Mouse (Mus musculus) CH12.LX (cell line): ENCODE measurements around the gene Psmb1. TPM values are rescaled to one million over a fixed set of nuclear protein-coding genes. Genes with fewer than 3 reads are reported as not detected.

Experiments used
- DNase-seq: peaks from one replicate; pipeline ENCODE4 v3.0.0-alpha.2; 2013; ENCODE audit errors: extremely low read depth
- H3K27ac ChIP-seq: 2 replicates; pipeline ENCODE4 v1.5.1; 2012; ENCODE audit warnings: low read depth, mild to moderate bottlenecking, control low read depth, moderate library complexity; ENCODE audit not compliant: insufficient read depth
- H3K27me3 ChIP-seq: replicated peaks from 2 replicates; pipeline ENCODE3; 2012; ENCODE audit warnings: inconsistent platforms
- H3K36me3 ChIP-seq, 2 experiments: replicated peaks in 1 of 2; 2 replicates each; pipeline versions ENCODE3 to v1.6.1; 2012; ENCODE audit warnings: inconsistent platforms in 1 of 2, low read length in 1 of 2, mild to moderate bottlenecking in 1 of 2, mixed read lengths in 1 of 2, moderate library complexity in 1 of 2; ENCODE audit not compliant: control insufficient read depth in 1 of 2, insufficient read depth in 1 of 2
- H3K4me1 ChIP-seq, 2 experiments: 2 replicates each; pipeline ENCODE4 v1.6.1; 2012; ENCODE audit warnings: inconsistent platforms in 1 of 2, moderate library complexity in 1 of 2; ENCODE audit not compliant: insufficient read depth in 2 of 2, control insufficient read depth in 1 of 2
- H3K4me2 ChIP-seq: 2 replicates; pipeline ENCODE4 v1.6.1; 2012; ENCODE audit warnings: low read depth, mild to moderate bottlenecking, control low read depth; ENCODE audit not compliant: poor library complexity, insufficient read depth, severe bottlenecking
- H3K4me3 ChIP-seq, 3 experiments: fragments of 150-350 bp in 1 of 3; sonication (generic) in 1 of 3; replicated peaks in 1 of 3; 2 replicates each; pipeline versions ENCODE3 to v1.5.1; 2011 to 2012; ENCODE audit warnings: low read depth in 2 of 3, low read length in 2 of 3, mild to moderate bottlenecking in 2 of 3, moderate library complexity in 2 of 3, control low read depth in 1 of 3, improper control_type of control experiment in 1 of 3, inconsistent platforms in 1 of 3, mixed read lengths in 1 of 3; ENCODE audit not compliant: poor library complexity in 1 of 3
- H3K79me2 ChIP-seq: replicated peaks from 2 replicates; pipeline ENCODE4 v1.6.1; 2012; ENCODE audit warnings: mild to moderate bottlenecking, moderate library complexity; ENCODE audit not compliant: control insufficient read depth, poor library complexity, insufficient read depth, severe bottlenecking; ENCODE audit errors: extremely low read depth
- H3K9ac ChIP-seq: 2 replicates; pipeline ENCODE4 v1.6.1; 2012; ENCODE audit warnings: low read depth, mild to moderate bottlenecking, control low read depth, moderate library complexity; ENCODE audit not compliant: insufficient read depth
- H3K9me3 ChIP-seq: replicated peaks from 2 replicates; pipeline ENCODE3; 2012; ENCODE audit warnings: low read length, inconsistent platforms, mixed read lengths
- BHLHE40 ChIP-seq: IDR thresholded peaks from 2 replicates; pipeline ENCODE4 v1.6.1; 2011; ENCODE audit warnings: mild to moderate bottlenecking, low read depth, low read length, improper control_type of control experiment
- CTCF ChIP-seq, 2 experiments: IDR thresholded peaks in 1 of 2; conservative IDR thresholded peaks in 1 of 2; 2 replicates each; pipeline ENCODE4 v1.5.1; 2011 to 2012; ENCODE audit warnings: low read depth in 2 of 2, low read length in 2 of 2, improper control_type of control experiment in 1 of 2, inconsistent platforms in 1 of 2, mild to moderate bottlenecking in 1 of 2, moderate library complexity in 1 of 2
- ELF1 ChIP-seq: IDR thresholded peaks from 2 replicates; pipeline ENCODE4 v1.6.1; 2014; ENCODE audit warnings: low read depth, mild to moderate bottlenecking, inconsistent platforms, low read length, improper control_type of control experiment
- IRF4 ChIP-seq: IDR thresholded peaks from 2 replicates; pipeline ENCODE4 v1.6.1; 2014; ENCODE audit warnings: low read depth, mild to moderate bottlenecking, inconsistent platforms, low read length, improper control_type of control experiment
- MAFK ChIP-seq: IDR thresholded peaks from 2 replicates; pipeline ENCODE4 v1.6.1; 2011; ENCODE audit warnings: low read length, improper control_type of control experiment; ENCODE audit not compliant: insufficient replicate concordance
- MAX ChIP-seq: IDR thresholded peaks from 2 replicates; pipeline ENCODE4 v1.6.1; 2011; ENCODE audit warnings: low read length, improper control_type of control experiment
- MAZ ChIP-seq: IDR thresholded peaks from 2 replicates; pipeline ENCODE4 v1.6.1; 2012; ENCODE audit warnings: low read depth, mild to moderate bottlenecking, inconsistent platforms, low read length, improper control_type of control experiment, moderate library complexity
- NELFE ChIP-seq: IDR thresholded peaks from 2 replicates; pipeline ENCODE4 v1.6.1; 2011; ENCODE audit warnings: low read depth, low read length, improper control_type of control experiment
- RAD21 ChIP-seq: IDR thresholded peaks from 2 replicates; pipeline ENCODE4 v1.6.1; 2011; ENCODE audit warnings: low read depth, mild to moderate bottlenecking, low read length, improper control_type of control experiment, moderate library complexity
- SMC3 ChIP-seq: IDR thresholded peaks from 2 replicates; pipeline ENCODE4 v1.6.1; 2011; ENCODE audit warnings: low read depth, low read length, improper control_type of control experiment
- USF1 ChIP-seq: IDR thresholded peaks from 2 replicates; pipeline ENCODE4 v1.6.1; 2014; ENCODE audit warnings: low read depth, mild to moderate bottlenecking, inconsistent platforms, low read length, improper control_type of control experiment
- ZC3H11A ChIP-seq: IDR thresholded peaks from 2 replicates; pipeline ENCODE4 v1.6.1; 2012; ENCODE audit warnings: low read depth, mild to moderate bottlenecking, inconsistent platforms, low read length, improper control_type of control experiment
- dilution Hi-C: fragments of 300-500 bp; cut with MboI; formaldehyde crosslinking; loops from 2 replicates; pipeline ENCODE4 v1.14.3; 2020; ENCODE audit warnings: low sequenced_read_pairs; ENCODE audit not compliant: extremely low pct_unique_long_range_greater_than_20kb, extremely low pct_ligation_motif_present
- in situ Hi-C: fragments of 300-500 bp; cut with MboI; formaldehyde crosslinking; loops from 3 replicates; pipeline ENCODE4 v1.14.3; 2019; ENCODE audit warnings: low sequenced_read_pairs, low pct_ligation_motif_present, low pct_unique_long_range_greater_than_20kb, mixed read lengths
- polyA plus RNA-seq: library from polyadenylated mRNA; unstranded; fragments of >175 nt; gene quantifications from 2 replicates; pipeline ENCODE4 v1.2.1, GENCODE M21; 2012; ENCODE audit warnings: low read depth; ENCODE audit not compliant: insufficient read length
- total RNA-seq, 2 experiments: library from RNA; depleted of rRNA; stranded (reverse); fragments of 300-350 nt in 1 of 2; fragments of >200 nt in 1 of 2; gene quantifications; 2 replicates each; pipeline ENCODE4 v1.2.3; 2012 to 2014

Gene Psmb1
- total and polyA plus RNA-seq, 3 experiments, result 186 to 416 (median 212) TPM

DNA sequence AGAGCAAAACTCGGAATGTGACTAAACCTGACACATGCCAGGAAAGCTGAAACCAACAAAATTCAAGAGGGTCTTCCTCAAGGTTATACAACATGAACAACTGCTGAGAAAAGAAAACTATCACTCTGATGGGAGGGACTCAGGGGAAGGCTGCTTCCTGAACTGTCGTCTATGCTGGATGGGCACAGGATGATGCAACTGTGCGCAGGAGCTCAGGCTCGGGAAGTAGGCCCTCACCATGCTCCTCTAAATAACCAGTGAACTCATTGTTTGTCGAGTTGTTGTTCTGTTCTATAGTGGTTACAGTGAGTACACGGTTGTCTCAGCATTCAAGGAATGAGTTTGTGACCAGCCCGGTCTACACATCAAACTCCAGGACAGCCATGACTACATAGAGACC is 9.0 kb downstream of the Psmb1 start:
- no peak for DNase-seq
- no peak overlapping the region for H3K9ac ChIP-seq
- H3K9me3 ChIP-seq, result no peaks in the 10 kb centered on the region
- H3K27ac ChIP-seq, result peak overlapping the region; percentile 32; the same call in 1 of the 2 replicates
- H3K36me3 ChIP-seq, result peaks cover 47 to 61% of the 10 kb centered on the region in 2 experiments
- TF ChIP-seq BHLHE40, result no peak
- no peak for TF ChIP-seq ELF1
- in situ Hi-C loops, result no loop called here
- H3K4me2 ChIP-seq, result no peak overlapping the region
- peaks cover 2 to 20% of the 10 kb centered on the region in 2 experiments; a peak in 3 of 4 replicates for H3K4me1 ChIP-seq
- dilution Hi-C loops, result no loop called here
- no peak overlapping the region for H3K4me3 ChIP-seq
- peaks cover 42% of the 10 kb centered on the region for H3K79me2 ChIP-seq
- H3K27me3 ChIP-seq, result no peaks in the 10 kb centered on the region

- no peak overlapping the region for H3K27ac ChIP-seq
- dilution Hi-C loops (no loop called here), in situ Hi-C loops (no loop called here)
- no peak overlapping the region for H3K4me2 ChIP-seq
- no peaks in the 10 kb centered on the region for H3K9me3 ChIP-seq
- H3K4me3 ChIP-seq, result no peak overlapping the region
- H3K9ac ChIP-seq, result no peak overlapping the region
- no peaks in the 10 kb centered on the region for H3K79me2 ChIP-seq
- H3K4me1 ChIP-seq, result no peaks in the 10 kb centered on the region
- H3K27me3 ChIP-seq, result no peaks in the 10 kb centered on the region
- peaks cover 54 to 80% of the 10 kb centered on the region in 2 experiments for H3K36me3 ChIP-seq
- DNase-seq, result no peak
- TF ChIP-seq RAD21 (no peak), CTCF (conservative IDR thresholded peaks at IDR 0.05 in 1 of 2, IDR thresholded peaks at IDR 0.05 in 1 of 2; ENCODE audit: low read depth in 2 of 2, low read length in 2 of 2) (peak; percentile 6 to 31; a peak in 1 of 4 replicates)
- TF ChIP-seq, all 38 proteins: peak for 1
Measured at GRCm38 (mm10) chr17:15472671-15473070, 26.9 kb downstream of the Psmb1 start.

- no peaks in the 10 kb centered on the region for H3K9me3 ChIP-seq
Measured at GRCm38 (mm10) chr17:15467669-15468068, 31.9 kb downstream of the Psmb1 start.

More at GRCm38 (mm10) chr17:15467669-15468068, 31.9 kb downstream of the Psmb1 start:
- TF ChIP-seq MAZ (peak; percentile 59; the same call in 1 of the 2 replicates), ZC3H11A (peak; percentile 48; the same call in 1 of the 2 replicates), USF1 (no peak), SMC3 (peak; percentile 82), CTCF (conservative IDR thresholded peaks at IDR 0.05 in 1 of 2, IDR thresholded peaks at IDR 0.05 in 1 of 2; ENCODE audit: low read depth in 2 of 2, low read length in 2 of 2) (peak; percentile 87 to 88), ELF1 (peak; percentile 42; the same call in 1 of the 2 replicates), RAD21 (peak; percentile 82), NELFE (peak; percentile 37; the same call in 1 of the 2 replicates), IRF4 (peak; percentile 20; the same call in 1 of the 2 replicates), MAX (0 out of 2 replicates have a peak, but pooled peaks have one; percentile 23), MAFK (no peak)
- TF ChIP-seq, all 38 proteins: peak for 9
- H3K79me2 ChIP-seq, result no peaks in the 10 kb centered on the region
- H3K4me1 ChIP-seq, result peaks cover 0 to 3% of the 10 kb centered on the region in 2 experiments; a peak in 2 of 4 replicates
- no peak overlapping the region for H3K4me3 ChIP-seq
- peaks cover 20 to 56% of the 10 kb centered on the region in 2 experiments for H3K36me3 ChIP-seq
- in situ Hi-C loops (no loop called here), dilution Hi-C loops (no loop called here)
- H3K4me2 ChIP-seq, result no peak overlapping the region
- H3K9ac ChIP-seq, result no peak overlapping the region
- no peak overlapping the region for H3K27ac ChIP-seq
- peak; percentile 71 for DNase-seq
- H3K27me3 ChIP-seq, result no peaks in the 10 kb centered on the region
